Mouse (Mus musculus) c-Kit-negative CD71-positive TER-119-positive erythroid progenitor cells, embryonic 14.5 days (primary cell): ENCODE results near the gene Clec4g.

Experiments used
- DNase-seq: peaks from one replicate; pipeline ENCODE4 v3.0.0-alpha.2; 2013; ENCODE audit warnings: low read depth, low spot score

The Clec4g gene

DNA sequence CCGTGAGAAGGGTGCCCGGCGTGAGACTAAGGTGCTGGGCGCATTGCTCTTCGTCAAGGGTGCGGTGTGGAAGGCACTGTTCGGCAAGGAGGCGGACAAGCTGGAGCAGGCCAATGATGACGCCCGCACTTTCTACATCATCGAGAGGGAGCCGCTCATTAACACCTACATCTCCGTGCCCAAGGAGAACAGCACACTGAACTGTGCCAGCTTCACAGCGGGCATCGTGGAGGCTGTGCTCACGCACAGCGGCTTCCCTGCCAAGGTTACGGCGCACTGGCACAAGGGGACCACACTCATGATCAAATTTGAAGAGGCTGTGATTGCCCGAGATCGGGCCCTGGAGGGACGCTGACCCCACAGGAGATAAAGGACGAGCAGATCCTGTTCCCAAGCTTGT, 41.2 kb downstream of the Clec4g start:
- no peak for DNase-seq

GRCm38 (mm10) chr8:3678831-3679230, 41.6 kb downstream of the Clec4g start:
- DNase-seq: no peak

DNA sequence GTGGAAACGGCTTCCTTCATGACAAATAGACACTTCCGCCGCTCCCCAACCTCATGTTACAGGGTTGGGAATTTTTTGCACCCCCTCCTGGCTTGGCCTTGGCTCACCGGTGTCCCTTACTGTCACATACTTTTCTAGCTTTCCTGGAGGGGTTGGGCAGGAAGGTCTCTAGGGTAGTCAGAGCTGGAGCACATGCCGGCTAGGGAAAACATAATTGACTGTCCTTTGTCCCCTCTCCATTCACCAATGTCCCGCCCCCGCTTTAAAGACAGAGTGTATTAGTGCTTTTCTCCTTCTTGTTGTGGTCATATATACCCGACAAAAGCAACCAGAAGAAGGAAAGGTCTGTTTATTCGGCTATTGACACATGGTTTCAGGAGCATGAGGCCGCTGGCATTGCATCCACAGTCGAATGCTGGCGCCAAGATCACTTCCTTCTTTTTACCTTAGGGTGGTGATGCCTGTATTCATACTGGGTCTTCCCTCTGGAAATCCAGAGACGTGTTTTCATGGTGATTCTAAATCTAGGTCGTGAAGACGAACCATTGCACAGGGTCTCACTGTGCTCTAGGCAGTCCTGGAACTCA, 43.4 kb downstream of the Clec4g start:
- no peak for DNase-seq

DNA sequence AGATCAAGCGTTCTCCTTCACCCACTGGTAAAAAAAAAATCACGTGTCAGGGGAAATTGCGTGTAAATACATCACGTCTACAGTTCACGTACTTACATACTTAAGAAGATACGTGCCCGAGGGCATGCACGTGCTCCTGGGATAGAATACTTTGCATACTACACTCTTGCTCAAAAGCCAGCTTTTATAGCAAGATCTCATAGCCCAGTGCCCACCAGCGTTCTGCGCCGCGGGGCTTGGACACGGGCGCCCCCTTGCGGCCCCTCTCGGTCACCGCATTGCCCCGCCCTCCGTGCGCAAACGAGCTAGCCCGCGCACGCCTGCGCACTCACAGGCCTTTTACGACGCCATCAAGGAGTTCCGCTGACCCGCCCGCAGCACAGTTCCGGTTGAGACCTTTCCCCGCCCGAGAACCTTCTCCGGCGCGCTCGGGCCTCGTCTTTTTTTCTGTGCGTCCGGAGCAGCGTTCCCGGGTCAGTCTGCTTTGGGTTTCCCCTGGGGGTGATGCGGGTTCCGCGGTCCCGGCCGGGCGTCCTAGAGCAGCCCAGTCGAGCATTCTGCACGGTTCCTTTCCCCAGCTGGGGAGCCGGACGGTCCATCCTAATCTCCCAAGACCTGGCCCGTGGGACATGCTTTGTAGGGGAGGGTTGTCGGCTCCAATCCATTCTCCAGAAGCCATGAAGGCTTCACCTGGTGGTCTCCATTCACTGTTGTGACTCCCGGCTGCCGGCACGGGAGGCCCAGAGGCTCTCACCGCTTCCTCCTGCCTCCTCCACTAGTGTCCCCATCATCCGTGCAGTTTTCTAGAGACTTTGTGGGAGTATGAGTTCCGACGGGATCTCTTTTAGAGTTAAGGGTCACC, 44.1 kb downstream of the Clec4g start, which contains the start of gene Trappc5:
Gene Trappc5 (plus strand): TSS at position 169 of the 862 bp plus-strand sequence.
- peak; percentile 82 for DNase-seq

GRCm38 (mm10) chr8:3674671-3675070, 45.8 kb downstream of the Clec4g start:
- no peak for DNase-seq

- DNase-seq: peak; percentile 42
Observed at GRCm38 (mm10) chr8:3671980-3672491, 48.4 kb downstream of the Clec4g start, which contains the start of gene Fcor. TSS of gene Fcor (minus strand) at chr8:3672362.

DNA sequence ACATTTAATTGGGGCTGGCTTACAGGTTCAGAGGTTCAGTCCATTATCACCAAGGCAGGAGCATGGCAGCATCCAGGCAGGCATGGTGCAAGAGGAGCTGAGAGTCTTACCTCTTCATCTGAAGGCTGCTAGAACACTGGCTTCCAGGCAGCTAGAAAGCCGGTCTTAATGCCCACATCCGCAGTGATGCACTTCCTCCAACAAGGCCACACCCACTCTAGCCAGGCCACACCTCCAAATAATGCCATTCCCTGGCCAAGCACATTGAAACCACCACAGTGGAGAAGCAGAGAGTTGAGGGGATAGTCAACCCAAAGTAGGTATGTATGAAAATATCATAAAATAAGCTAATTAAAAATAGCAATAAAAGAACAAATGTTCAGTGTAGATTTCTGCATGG, 50.1 kb downstream of the Clec4g start:
- DNase-seq: no peak

- DNase-seq: no peak
Observed at GRCm38 (mm10) chr8:3665507-3665906, 54.9 kb downstream of the Clec4g start, which contains the start of gene Mcemp1. TSS of gene Mcemp1 (plus strand) at chr8:3665754.

GRCm38 (mm10) chr8:3664405-3664804, 56.0 kb downstream of the Clec4g start:
- DNase-seq: no peak

- DNase-seq: no peak
Observed at GRCm38 (mm10) chr8:3660889-3661288, 59.6 kb downstream of the Clec4g start.
